Mouse (Mus musculus) lung, postnatal 36 days (tissue): Measurements from ENCODE around the gene Plcb4.

Source experiments
- DNase-seq: peaks from one replicate; pipeline ENCODE4 v3.0.0; 2022; ENCODE audit warnings: mixed read lengths

Gene Plcb4

GRCm38 (mm10) chr2:135811453-135812101 lies 152.8 kb downstream of the Plcb4 start:
- DNase-seq: no peak

DNA sequence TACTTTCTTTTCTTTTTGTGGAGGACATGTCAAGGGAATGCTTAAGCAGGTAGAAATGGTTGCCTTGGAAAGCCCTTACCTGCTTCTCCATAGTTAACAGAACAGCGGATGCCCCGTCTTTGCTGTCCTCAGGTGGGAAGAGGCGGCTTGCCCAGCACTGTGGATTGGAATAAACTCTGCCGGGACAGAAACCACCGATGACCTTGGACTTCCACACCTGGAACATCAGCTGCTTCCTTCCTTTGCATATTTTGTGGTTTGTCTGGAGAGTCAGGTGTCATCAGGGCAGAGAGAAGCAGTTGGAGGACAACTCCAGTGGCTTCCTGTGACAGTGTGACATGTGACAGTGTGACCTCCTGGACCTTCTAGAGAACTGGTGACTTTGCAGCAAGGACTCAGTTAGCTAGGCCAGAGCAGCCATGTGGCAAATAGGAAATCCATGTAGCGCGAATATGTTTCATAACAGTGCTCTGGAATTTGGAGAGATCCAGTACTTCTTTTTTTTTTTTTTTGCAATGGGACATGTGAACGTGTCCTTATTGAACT lies 154.0 kb downstream of the Plcb4 start:
- no peak for DNase-seq

GRCm38 (mm10) chr2:135820691-135821090 lies 161.9 kb downstream of the Plcb4 start:
- DNase-seq: peak; percentile 25

- no peak for DNase-seq
These were observed 164.9 kb downstream of the Plcb4 start for GRCm38 (mm10) chr2:135823690-135824089.

DNA sequence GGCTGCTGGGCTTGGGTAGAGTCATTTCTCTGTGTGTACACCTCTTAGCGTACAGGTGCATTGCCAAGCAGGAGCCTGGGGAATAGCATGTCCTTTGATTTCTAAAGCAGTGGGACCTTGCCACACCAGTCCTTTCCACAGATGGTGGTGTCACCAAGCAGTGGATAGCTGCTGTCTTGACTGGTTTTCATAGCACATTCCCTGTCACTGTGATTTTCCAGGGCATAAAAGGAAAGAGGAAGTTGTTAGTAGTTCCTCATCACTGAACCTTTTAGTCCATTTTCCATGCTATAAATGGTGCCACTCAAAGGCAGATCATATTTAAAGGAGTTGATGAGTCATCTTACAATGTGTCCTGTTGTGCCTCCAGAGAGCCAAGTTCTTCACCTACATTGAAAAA lies 165.9 kb downstream of the Plcb4 start:
- no peak for DNase-seq

GRCm38 (mm10) chr2:135825645-135826044 lies 166.8 kb downstream of the Plcb4 start:
- no peak for DNase-seq

DNA sequence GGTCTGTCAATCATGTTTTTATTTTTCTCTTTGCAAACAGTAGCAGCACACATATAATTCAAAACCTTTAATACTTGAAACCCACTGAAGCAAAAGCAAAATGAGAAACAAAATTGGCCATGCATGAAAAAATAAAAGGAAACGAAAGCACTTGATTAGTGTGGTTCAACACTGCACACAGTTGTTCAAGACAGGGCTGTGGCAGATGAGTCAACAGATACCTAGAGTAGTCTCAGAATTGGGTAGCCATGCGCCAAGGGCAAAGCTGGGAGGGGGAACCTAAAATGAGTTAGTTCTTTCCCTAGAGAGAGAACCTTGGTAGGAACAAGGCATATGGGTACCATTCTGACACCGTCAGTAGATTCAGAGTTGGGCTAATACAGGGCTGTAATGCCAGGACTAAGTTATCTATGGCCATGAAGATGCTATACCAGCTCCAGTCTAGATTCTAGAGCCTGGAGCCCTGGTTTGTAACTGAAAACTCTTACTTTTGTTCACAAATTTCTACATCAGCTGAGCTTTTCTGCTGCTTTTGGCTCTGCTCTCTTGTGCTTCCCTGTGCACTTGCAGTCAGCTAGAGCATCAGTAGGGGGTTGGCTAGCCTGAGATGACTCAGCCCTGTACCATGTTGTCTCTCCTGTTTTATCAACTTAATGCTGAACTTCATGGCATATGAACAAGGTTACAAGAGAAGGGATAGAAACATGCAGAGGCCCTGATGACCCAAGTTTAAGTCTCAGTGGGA lies 168.0 kb downstream of the Plcb4 start:
- no peak for DNase-seq

GRCm38 (mm10) chr2:135828446-135828845 lies 169.6 kb downstream of the Plcb4 start:
- DNase-seq: no peak

DNA sequence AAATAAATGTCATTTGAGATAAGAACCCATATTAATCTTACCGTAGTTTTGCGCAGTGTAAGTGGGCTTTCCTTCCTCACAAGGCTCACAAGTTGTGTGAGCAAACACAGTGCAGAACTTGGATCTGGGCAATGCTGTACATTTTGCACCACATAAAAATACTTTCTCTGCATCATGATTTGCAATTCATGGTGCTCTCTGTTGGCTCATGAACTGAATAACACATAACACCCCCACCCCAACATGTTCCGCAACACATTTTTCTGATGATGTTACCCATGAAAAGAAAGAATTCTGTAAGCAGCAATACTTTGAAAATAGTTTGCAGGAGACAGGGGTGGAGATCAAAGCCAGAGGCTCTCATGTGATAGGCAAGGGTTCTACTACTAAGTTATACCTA lies 174.9 kb downstream of the Plcb4 start:
- no peak for DNase-seq

DNA sequence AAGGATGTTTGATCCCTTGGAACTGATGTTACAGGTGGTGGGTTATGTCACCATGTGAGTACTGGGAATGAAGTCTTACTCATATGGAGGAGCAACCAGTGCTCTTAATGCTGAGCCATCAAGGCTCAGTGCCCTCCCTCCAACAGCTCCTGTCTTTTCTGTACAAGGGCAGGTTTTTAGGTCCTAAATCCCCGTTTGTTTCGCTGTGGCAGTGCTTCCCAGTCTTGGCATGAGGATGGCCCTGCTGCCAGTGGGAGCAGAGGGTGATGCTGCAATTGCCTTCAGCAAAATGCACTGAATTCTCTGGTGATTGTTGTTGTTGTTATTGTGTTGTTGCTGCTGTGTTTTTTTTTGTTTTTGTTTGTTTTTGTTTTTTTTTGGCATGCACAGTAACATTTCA lies 175.6 kb downstream of the Plcb4 start:
- no peak for DNase-seq

DNA sequence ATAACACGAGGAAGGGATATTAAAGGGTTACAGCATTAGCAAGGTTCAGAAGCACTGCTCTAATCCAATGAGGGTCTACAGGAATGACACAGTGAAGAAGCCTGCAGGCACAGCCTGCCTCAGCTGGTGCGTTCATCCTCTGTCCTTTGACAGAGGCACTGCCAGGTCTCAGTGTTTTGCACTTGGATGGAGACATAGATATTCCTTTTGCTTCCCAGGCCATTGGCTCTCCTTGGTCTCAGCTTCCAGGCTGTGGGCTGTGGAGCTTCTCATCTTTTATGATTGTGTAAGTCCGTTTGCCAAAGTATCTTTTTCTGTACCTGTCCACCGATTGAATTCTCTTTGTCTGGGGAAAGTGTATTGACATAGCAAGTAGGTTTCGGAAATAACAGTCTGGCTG lies 177.1 kb downstream of the Plcb4 start:
- no peak for DNase-seq

GRCm38 (mm10) chr2:135836426-135836825 lies 177.6 kb downstream of the Plcb4 start:
- no peak for DNase-seq

DNA sequence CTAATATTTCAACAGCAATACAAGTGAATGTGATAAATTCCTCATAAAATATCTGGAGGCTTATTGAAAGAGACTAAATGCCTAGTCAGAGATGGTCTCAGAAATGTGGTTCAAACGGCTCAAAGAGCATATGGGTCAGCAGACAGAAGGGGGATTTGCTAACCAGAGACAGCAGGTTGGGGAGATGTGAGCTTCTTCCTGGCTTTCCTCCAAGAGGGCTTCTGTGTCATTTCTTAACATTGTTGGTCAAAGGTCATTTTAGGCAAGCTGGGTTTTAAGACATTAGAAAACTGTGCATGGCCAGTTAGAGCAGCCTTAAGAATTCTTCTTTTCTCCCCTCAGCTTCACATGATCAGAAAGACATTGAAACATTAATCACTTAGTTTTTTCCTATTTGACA lies 178.9 kb downstream of the Plcb4 start:
- DNase-seq: no peak

- no peak for DNase-seq
These were observed 179.3 kb downstream of the Plcb4 start for GRCm38 (mm10) chr2:135838135-135838534.

- no peak for DNase-seq
These were observed 180.0 kb downstream of the Plcb4 start for GRCm38 (mm10) chr2:135838651-135839286.

- no peak for DNase-seq
These were observed 184.9 kb downstream of the Plcb4 start for GRCm38 (mm10) chr2:135843721-135844120.

DNA sequence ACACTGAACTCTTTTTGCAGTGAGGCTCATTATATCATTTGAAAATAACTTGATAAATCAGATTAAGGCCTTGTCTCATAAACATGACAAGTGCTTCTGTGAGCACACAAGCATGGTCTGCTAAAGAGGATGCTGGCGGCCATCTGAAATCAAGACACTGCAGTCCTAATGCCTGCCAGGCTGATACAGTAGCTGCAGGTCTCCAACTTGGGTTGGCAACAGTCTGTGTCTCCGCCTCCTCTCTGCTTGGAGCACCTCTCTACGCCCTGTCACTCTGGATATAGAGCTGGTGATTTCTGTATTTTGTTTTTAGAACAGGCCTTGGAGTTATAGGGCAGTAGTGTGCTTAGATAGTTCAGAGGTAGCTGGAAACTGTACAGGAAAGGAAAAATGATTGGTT lies 188.1 kb downstream of the Plcb4 start:
- peak; percentile 24 for DNase-seq

- no peak for DNase-seq
These were observed 188.9 kb downstream of the Plcb4 start for GRCm38 (mm10) chr2:135847738-135848137.

- DNase-seq: no peak
These were observed 189.4 kb downstream of the Plcb4 start for GRCm38 (mm10) chr2:135848169-135848568.

DNA sequence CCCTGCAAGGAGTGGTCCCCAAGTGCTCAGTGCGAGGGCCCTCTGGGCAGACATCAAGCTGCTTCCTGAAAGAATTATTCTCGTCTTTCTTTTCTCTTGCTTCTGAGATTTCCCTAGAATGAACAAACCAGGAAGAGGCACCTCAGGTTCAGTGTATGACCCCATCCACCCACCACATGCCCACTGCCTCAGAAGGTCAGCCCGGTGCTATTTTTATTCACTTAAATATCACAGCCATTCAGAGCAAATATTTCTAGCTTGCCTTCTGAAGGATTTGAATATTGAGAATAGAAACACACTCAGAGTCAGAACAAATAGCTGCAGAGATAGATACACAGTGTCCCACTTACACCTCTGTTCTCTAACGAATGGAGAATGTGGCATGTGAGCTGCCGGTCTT lies 193.2 kb downstream of the Plcb4 start:
- DNase-seq: no peak

DNA sequence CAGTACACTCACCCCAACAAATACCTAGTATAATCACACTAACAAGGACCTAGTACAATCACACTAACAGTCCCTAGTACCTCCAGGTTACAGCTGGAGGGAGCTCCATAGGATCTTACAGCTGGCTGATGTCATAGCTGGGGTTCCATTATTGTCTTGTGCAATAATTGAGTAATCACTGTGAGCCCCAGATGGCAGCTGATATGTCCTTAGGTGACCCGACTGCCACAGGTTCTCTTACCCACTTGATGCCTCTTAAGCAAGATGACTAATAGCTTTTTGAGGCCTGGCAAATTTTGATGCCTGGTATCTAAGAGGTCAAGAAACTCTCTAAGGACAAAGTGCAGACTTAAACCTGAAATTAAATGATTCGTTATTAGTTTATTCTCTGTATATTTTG lies 194.3 kb downstream of the Plcb4 start:
- DNase-seq: peak; percentile 78

DNA sequence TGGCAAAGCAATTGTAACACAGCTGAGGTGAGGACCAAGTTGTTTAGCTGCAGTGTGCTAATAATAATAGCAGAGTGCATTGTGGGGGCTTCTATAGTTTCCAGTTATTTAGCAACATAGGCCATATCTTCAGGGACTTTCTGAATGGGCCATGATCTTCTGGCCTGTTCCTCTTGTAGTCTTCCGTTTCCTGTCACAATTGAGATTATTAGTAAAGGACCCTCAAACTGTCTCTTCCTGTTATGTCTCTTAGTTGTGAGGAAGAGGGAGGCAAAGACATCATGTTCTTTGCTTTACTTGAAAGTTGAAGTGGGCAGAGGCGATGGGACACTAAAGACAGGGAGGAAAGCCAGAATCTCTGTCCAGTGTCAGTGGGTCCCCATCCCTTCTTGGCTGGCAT lies 195.2 kb downstream of the Plcb4 start:
- DNase-seq: no peak

DNA sequence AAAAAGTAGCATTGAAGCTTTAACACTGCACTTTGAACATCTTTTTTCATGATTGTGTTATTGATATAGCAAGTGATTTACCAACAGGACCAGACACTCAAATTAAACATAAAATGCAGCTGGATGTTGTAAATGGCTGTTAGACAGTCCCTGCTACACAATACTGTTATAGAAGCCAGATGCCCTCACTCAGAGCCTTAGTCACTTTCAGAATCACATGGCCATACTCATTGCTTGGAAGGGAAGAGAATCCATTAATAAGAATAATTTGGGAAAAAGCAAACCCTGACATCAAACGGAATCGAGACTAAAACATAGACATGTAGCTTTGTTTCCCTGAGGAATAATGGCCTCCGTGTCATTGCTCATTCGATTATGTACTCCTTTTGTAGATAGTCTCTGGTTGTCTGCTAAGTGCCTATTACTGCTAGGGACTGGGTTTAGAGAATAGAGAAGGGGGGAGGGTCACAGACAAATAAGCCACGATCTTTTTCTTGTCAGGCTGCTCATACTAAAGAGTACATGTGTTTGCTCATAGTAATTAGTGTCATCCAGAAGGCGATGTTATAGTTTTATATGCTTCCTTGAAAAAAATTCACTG lies 197.2 kb downstream of the Plcb4 start:
- no peak for DNase-seq

DNA sequence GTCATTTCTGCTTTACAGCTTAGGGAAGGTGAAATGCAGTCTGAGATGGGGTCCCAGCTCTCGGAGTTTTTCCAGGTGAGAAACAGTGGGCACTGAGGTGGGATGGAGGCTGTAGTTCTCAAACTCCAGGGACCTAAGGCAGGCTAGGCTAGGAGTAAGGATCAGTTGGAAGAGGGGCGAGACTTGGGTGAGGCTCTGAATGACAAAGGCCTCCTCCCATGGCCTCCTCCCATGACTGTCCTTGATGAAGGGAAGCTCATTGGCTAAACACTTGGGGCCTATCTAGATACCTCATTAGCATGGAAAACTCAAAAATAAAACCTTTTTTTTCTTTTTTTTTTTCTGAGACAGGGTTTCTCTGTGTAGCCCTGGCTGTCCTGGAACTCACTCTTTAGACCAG lies 198.0 kb downstream of the Plcb4 start:
- DNase-seq: no peak
